Mouse (Mus musculus) megakaryocyte, embryonic 14.5 days (primary cell): Measurements from ENCODE around the gene Parg. TPM values are rescaled to one million over a fixed set of nuclear protein-coding genes. Genes with fewer than 3 reads are reported as not detected.

Source experiments
- H3K27me3 ChIP-seq: replicated peaks from 2 replicates; pipeline ENCODE3; 2012; ENCODE audit warnings: inconsistent platforms
- H3K36me3 ChIP-seq: replicated peaks from 2 replicates; pipeline ENCODE3; 2012; ENCODE audit warnings: low read length, inconsistent platforms, mixed read lengths
- H3K4me1 ChIP-seq: 2 replicates; pipeline ENCODE4 v1.6.1; 2012; ENCODE audit warnings: inconsistent platforms
- H3K4me3 ChIP-seq: replicated peaks from 2 replicates; pipeline ENCODE3; 2012; ENCODE audit warnings: moderate library complexity, mild to moderate bottlenecking, inconsistent platforms
- H3K9me3 ChIP-seq: 2 replicates; pipeline ENCODE4 v1.6.1; 2012; ENCODE audit warnings: inconsistent platforms
- FLI1 ChIP-seq: IDR thresholded peaks from 2 replicates; pipeline ENCODE4 v1.6.1; 2012; ENCODE audit warnings: low read length, inconsistent platforms, mixed read lengths
- GATA1 ChIP-seq: IDR thresholded peaks from 3 replicates; pipeline ENCODE4 v1.6.1; 2012; ENCODE audit warnings: mixed read lengths, low read length, inconsistent platforms, borderline replicate concordance
- polyA plus RNA-seq: library from polyadenylated mRNA; stranded (reverse); fragments of >175 nt; gene quantifications from 2 replicates; pipeline ENCODE4 v1.2.3, GENCODE M21; 2012; ENCODE audit warnings: low replicate concordance; ENCODE audit not compliant: insufficient read depth

Parg gene
- polyA plus RNA-seq, 1 experiment, result 4.6 TPM

- H3K9me3 ChIP-seq, result no peaks in the 10 kb centered on the region
- TF ChIP-seq FLI1 (no peak), GATA1 (no peak)
- peaks cover 77% of the 10 kb centered on the region for H3K36me3 ChIP-seq
- H3K4me3 ChIP-seq, result no peak overlapping the region
- no peaks in the 10 kb centered on the region for H3K27me3 ChIP-seq
- peaks cover 6% of the 10 kb centered on the region; the same call in 1 of the 2 replicates for H3K4me1 ChIP-seq
Observed at GRCm38 (mm10) chr14:32242401-32242800, 40.7 kb downstream of the Parg start.

DNA sequence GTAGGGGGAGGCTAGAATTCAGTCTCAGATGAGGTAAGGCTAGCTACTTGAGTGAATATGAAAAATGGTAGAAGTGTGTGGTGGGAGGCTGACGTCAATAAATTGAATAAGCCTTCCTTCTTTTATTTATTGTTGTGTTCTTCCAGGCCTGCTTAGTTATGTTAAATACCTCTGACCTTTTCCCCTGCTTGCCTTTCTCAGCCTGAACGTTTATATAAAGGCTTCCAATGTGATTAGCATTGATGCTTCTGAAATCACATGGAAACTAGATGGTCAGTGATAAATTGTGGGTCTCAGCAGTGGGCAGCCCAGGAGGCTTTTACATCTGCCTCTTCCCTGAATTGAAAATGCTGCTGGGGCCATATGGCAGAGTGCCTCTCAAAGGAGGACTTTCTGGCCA lies 44.3 kb downstream of the Parg start:
- H3K4me1 ChIP-seq, result peaks cover 7% of the 10 kb centered on the region
- H3K4me3 ChIP-seq, result no peak overlapping the region
- H3K27me3 ChIP-seq, result no peaks in the 10 kb centered on the region
- no peaks in the 10 kb centered on the region for H3K9me3 ChIP-seq
- TF ChIP-seq FLI1 (no peak), GATA1 (no peak)
- peaks cover 67% of the 10 kb centered on the region for H3K36me3 ChIP-seq

GRCm38 (mm10) chr14:32249616-32250015 lies 47.9 kb downstream of the Parg start:
- no peak overlapping the region for H3K4me3 ChIP-seq
- no peaks in the 10 kb centered on the region for H3K9me3 ChIP-seq
- peaks cover 14% of the 10 kb centered on the region for H3K4me1 ChIP-seq
- TF ChIP-seq GATA1, result no peak
- no peak for TF ChIP-seq FLI1
- no peaks in the 10 kb centered on the region for H3K27me3 ChIP-seq
- peaks cover 64% of the 10 kb centered on the region for H3K36me3 ChIP-seq

- Histone ChIP-seq H3K27me3 (no peaks in the 10 kb centered on the region), H3K9me3 (no peaks in the 10 kb centered on the region), H3K4me1 (no peaks in the 10 kb centered on the region), H3K4me3 (no peak overlapping the region), H3K36me3 (peaks cover 82% of the 10 kb centered on the region)
- TF ChIP-seq FLI1, result no peak
- no peak for TF ChIP-seq GATA1
Observed at GRCm38 (mm10) chr14:32260830-32261229, 59.1 kb downstream of the Parg start.

DNA sequence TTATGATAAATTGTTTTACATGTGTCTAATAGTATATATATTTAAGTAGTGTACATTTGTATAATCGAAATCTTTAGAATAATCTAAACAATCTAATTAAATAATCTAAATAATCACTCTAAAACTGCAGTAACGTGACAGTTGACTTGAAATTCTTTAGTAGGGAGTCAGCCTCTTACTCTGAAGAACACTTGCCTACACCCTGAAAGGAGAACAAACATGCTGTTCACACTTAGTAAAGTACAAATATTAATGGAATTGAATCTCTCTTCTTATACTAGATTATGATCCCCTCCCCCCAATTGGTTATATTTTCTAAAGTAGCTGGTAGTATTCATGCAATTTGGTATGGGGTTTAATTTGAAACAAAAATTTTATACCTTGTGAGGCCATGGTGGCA lies 60.0 kb downstream of the Parg start:
- Histone ChIP-seq H3K4me1 (no peaks in the 10 kb centered on the region), H3K9me3 (no peaks in the 10 kb centered on the region), H3K27me3 (no peaks in the 10 kb centered on the region), H3K4me3 (no peak overlapping the region), H3K36me3 (peaks cover 75% of the 10 kb centered on the region)
- TF ChIP-seq GATA1, result no peak
- TF ChIP-seq FLI1, result no peak

DNA sequence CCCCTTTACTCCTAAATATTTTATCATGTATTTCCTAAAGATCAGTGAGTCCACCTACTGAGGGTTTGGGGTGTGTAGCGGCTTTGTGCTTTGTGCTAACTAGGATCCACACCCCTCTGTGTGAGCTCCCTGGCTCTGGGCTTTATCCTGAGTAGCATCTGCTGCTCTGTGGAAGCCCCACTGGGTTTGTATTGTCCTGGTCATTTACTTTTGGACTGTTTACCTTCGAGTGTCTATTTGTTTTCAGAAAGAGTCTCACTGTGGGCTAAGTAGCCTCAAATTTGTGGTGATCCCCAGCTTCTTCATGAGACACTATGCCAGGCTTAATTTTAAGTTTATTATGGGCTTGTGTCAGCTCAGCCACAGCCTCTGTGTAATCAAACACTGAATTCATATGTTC lies 67.2 kb downstream of the Parg start:
- Histone ChIP-seq H3K9me3 (no peaks in the 10 kb centered on the region), H3K27me3 (no peaks in the 10 kb centered on the region), H3K4me3 (no peak overlapping the region), H3K36me3 (peaks cover 60% of the 10 kb centered on the region), H3K4me1 (no peaks in the 10 kb centered on the region)
- TF ChIP-seq GATA1 (no peak), FLI1 (no peak)

GRCm38 (mm10) chr14:32269589-32269988 lies 67.8 kb downstream of the Parg start:
- TF ChIP-seq FLI1, result no peak
- no peak for TF ChIP-seq GATA1
- Histone ChIP-seq H3K27me3 (no peaks in the 10 kb centered on the region), H3K4me3 (no peak overlapping the region), H3K36me3 (peaks cover 60% of the 10 kb centered on the region), H3K4me1 (no peaks in the 10 kb centered on the region), H3K9me3 (no peaks in the 10 kb centered on the region)

DNA sequence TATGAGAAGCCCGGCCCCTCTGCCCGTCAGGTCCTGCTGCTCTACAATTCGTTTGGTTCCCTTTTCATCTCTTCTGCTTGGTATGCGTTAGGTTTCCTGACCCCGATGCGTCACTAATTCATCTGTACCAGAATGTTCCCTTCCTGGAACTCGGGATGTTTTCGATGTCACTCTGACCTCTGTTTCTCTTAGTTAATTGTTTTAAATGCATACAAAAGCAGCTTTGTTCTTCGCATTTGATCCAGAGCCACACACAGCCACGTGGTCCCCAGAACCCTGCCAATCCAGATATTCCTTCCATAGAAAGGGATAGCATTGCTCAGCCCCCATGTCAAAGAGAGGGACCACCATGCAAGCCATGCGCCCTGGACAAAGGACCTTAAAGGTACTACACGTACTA lies 99.9 kb downstream of the Parg start:
- H3K36me3 ChIP-seq, result peaks cover 37% of the 10 kb centered on the region
- no peaks in the 10 kb centered on the region for H3K27me3 ChIP-seq
- H3K9me3 ChIP-seq, result no peaks in the 10 kb centered on the region
- no peak overlapping the region for H3K4me3 ChIP-seq
- peaks cover 8% of the 10 kb centered on the region for H3K4me1 ChIP-seq
- TF ChIP-seq FLI1 (no peak), GATA1 (no peak)

DNA sequence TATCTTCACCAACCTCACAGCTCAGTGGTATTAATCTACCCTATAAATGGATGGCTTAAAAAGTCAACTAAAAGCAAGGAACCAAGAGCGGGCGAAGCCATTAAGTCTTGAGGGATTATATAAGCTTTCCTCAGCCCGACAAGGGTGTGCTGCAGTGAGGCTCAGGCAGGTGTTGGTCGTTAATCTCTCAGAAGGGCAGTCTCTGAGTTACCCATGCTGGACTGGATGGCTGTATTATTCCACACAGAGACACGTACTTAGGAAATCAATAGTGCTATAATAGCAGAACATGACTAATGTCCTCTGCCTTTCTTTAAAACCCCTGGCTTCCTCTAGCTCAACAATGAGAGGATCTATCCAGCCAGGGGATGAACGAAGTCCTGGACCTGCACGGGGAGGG lies 100.7 kb downstream of the Parg start:
- TF ChIP-seq GATA1, result no peak
- TF ChIP-seq FLI1, result no peak
- Histone ChIP-seq H3K27me3 (no peaks in the 10 kb centered on the region), H3K4me3 (no peak overlapping the region), H3K9me3 (no peaks in the 10 kb centered on the region), H3K36me3 (peaks cover 32% of the 10 kb centered on the region), H3K4me1 (peaks cover 8% of the 10 kb centered on the region)

DNA sequence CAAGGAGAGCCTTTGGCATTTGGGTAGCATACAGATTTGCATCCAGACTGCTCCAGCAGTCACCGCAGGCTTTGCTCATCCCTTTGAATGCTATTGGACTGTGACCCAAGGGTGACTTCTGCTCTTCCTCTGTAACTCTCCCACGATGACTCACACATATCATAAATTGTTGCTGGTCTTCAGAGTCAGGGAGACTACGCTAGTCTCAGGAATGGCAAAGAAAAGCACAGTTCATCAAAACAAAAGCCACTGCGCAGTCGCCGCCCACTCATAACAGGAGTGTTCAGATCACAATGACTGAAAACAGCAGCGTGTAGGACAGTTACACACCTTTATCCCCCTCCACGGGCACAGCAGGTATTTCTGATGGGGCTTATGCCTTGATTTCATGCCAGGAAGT lies 103.2 kb downstream of the Parg start:
- peaks cover 1% of the 10 kb centered on the region for H3K27me3 ChIP-seq
- no peak overlapping the region for H3K4me3 ChIP-seq
- no peaks in the 10 kb centered on the region for H3K9me3 ChIP-seq
- peaks cover 11% of the 10 kb centered on the region for H3K36me3 ChIP-seq
- TF ChIP-seq GATA1 (no peak), FLI1 (no peak)
- H3K4me1 ChIP-seq, result no peaks in the 10 kb centered on the region

DNA sequence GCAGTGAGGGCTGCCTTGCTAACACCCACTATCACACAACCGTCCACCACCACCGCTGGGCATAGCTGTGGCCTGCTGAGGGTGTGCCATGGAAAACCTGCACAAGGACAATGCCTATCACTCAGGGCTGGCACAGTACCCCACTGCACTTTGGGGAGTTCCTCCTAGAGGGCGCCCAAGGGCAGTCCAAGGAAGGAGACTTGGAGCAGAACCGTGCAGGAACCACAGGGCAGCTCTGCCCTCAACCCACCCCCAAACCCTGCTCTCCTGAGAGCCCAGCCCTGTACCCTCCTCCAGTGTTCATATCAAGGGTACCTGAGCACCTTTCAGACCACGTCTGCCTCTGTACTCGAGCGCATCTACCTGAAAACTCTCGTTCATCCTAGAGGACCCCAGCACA lies 108.1 kb downstream of the Parg start:
- TF ChIP-seq FLI1, result no peak
- TF ChIP-seq GATA1, result no peak
- no peak overlapping the region for H3K4me3 ChIP-seq

More for the DNA sequence above, 108.1 kb downstream of the Parg start:
- no peaks in the 10 kb centered on the region for H3K36me3 ChIP-seq
- no peaks in the 10 kb centered on the region for H3K9me3 ChIP-seq
- H3K4me1 ChIP-seq, result no peaks in the 10 kb centered on the region
- H3K27me3 ChIP-seq, result peaks cover 1% of the 10 kb centered on the region
